Mouse (Mus musculus) hindbrain, embryonic 14.5 days (tissue): ENCODE measurements around the gene Hoxc4. TPM values are rescaled to one million over a fixed set of nuclear protein-coding genes. Genes with fewer than 3 reads are reported as not detected.

Experiments used
- ATAC-seq: fragments of 200-750 bp; cut with Nextera tagmentation; 2 replicates; pipeline ENCODE4 v1.8.0; 2017; ENCODE audit warnings: moderate number of reproducible peaks, mild to moderate bottlenecking, moderate TSS enrichment, moderate library complexity; ENCODE audit not compliant: low FRiP score
- DNase-seq: peaks from one replicate; pipeline ENCODE4 v3.0.0-alpha.2; 2015; ENCODE audit warnings: low spot score
- H3K27ac ChIP-seq: fragments of 300-500 bp; sonication (generic); 2 replicates; pipeline ENCODE4 v1.5.1; 2014; ENCODE audit warnings: mild to moderate bottlenecking, moderate library complexity
- H3K27me3 ChIP-seq: fragments of 300-500 bp; sonication (generic); 2 replicates; pipeline ENCODE4 v1.6.1; 2014; ENCODE audit warnings: mild to moderate bottlenecking, low read length, mixed read lengths; ENCODE audit not compliant: control insufficient read depth, insufficient read depth
- H3K36me3 ChIP-seq: fragments of 300-500 bp; sonication (generic); replicated peaks from 2 replicates; pipeline ENCODE4 v1.6.1; 2014; ENCODE audit not compliant: control insufficient read depth, insufficient read depth
- H3K4me1 ChIP-seq: fragments of 300-500 bp; sonication (generic); replicated peaks from 2 replicates; pipeline ENCODE4 v1.6.1; 2014; ENCODE audit warnings: antibody characterized with exemption, low read length, mixed read lengths; ENCODE audit not compliant: control insufficient read depth, insufficient read depth
- H3K4me2 ChIP-seq: fragments of 300-500 bp; sonication (generic); replicated peaks from 2 replicates; pipeline ENCODE4 v1.6.1; 2014; ENCODE audit warnings: mild to moderate bottlenecking, moderate library complexity
- H3K4me3 ChIP-seq: fragments of 300-500 bp; sonication (generic); replicated peaks from 2 replicates; pipeline ENCODE4 v1.5.1; 2014; ENCODE audit warnings: mild to moderate bottlenecking, low read length
- H3K9ac ChIP-seq: fragments of 300-500 bp; sonication (generic); 2 replicates; pipeline ENCODE4 v1.6.1; 2014
- H3K9me3 ChIP-seq: fragments of 300-500 bp; sonication (generic); 2 replicates; pipeline ENCODE4 v1.6.1; 2016; ENCODE audit warnings: low read length; ENCODE audit not compliant: control insufficient read depth
- WGBS: fragments of 180-500 bp; shearing (Covaris S2); extraction: QIAGEN DNeasy Blood & Tissue Kit; methylation state at CpG from one replicate; pipeline ENCODE4 v1.1.7; 2014; 5-methylcytosine and 5-hydroxymethylcytosine counted together
- polyA plus RNA-seq: library from polyadenylated mRNA; unstranded; fragments of >200 nt; fragmentation: Nextera tagmentation; extraction: Ambion mirVana; gene quantifications from 2 replicates; pipeline ENCODE4 v1.2.1, GENCODE M21; 2014

Gene Hoxc4
- polyA plus RNA-seq, 1 experiment from 2014 or later: 90.0 TPM

GRCm38 (mm10) chr15:103040601-103041000, 21.9 kb downstream of the Hoxc4 start:
- H3K9me3 ChIP-seq: no peaks in the 10 kb centered on the region
- H3K27ac ChIP-seq: peak overlapping the region; percentile 79
- H3K4me2 ChIP-seq: peak overlapping the region; percentile 50
- DNase-seq (no peak), ATAC-seq (no peak)
- peaks cover 96% of the 10 kb centered on the region for H3K27me3 ChIP-seq
- H3K4me1 ChIP-seq: peaks cover 15% of the 10 kb centered on the region
- no peaks in the 10 kb centered on the region for H3K36me3 ChIP-seq
- 6% methylated on average over 11 of the region's 12 CpGs for WGBS
- H3K9ac ChIP-seq: peak overlapping the region; percentile 76
- peak overlapping the region; percentile 46 for H3K4me3 ChIP-seq

- Histone ChIP-seq H3K4me1 (peaks cover 15% of the 10 kb centered on the region), H3K4me2 (peak overlapping the region; percentile 50), H3K27ac (peak overlapping the region; percentile 79; the same call in 1 of the 2 replicates), H3K27me3 (peaks cover 96% of the 10 kb centered on the region), H3K9me3 (no peaks in the 10 kb centered on the region), H3K4me3 (peak overlapping the region; percentile 46), H3K36me3 (no peaks in the 10 kb centered on the region), H3K9ac (0 out of 2 replicates have a peak overlapping the region, but pooled peaks have one; percentile 76)
- WGBS: 13% methylated on average over 5 of the region's 5 CpGs
- ATAC-seq: no peak
- no peak for DNase-seq
Observed at GRCm38 (mm10) chr15:103041613-103042012, 22.9 kb downstream of the Hoxc4 start.

- H3K9ac ChIP-seq: 0 out of 2 replicates have a peak overlapping the region, but pooled peaks have one; percentile 76
- ATAC-seq (0 out of 2 replicates have a peak, but pooled peaks have one; percentile 21), DNase-seq (no peak)
- H3K27me3 ChIP-seq: peaks cover 95% of the 10 kb centered on the region
- H3K27ac ChIP-seq: peak overlapping the region; percentile 45; the same call in 1 of the 2 replicates
- H3K4me2 ChIP-seq: peak overlapping the region; percentile 50
- H3K36me3 ChIP-seq: no peaks in the 10 kb centered on the region
- 23% methylated on average over 1 of the region's 1 CpGs for WGBS
- no peak overlapping the region for H3K4me3 ChIP-seq
- peaks cover 15% of the 10 kb centered on the region for H3K4me1 ChIP-seq
- H3K9me3 ChIP-seq: no peaks in the 10 kb centered on the region
Observed at GRCm38 (mm10) chr15:103042209-103042608, 23.5 kb downstream of the Hoxc4 start.

- no peak for ATAC-seq
- Histone ChIP-seq H3K36me3 (no peaks in the 10 kb centered on the region), H3K27ac (no peak overlapping the region), H3K9ac (no peak overlapping the region), H3K27me3 (peaks cover 93% of the 10 kb centered on the region), H3K4me1 (peaks cover 7% of the 10 kb centered on the region; the same call in 1 of the 2 replicates), H3K4me2 (no peak overlapping the region), H3K9me3 (no peaks in the 10 kb centered on the region), H3K4me3 (no peak overlapping the region)
- DNase-seq: no peak
- WGBS: 82% methylated on average over 2 of the region's 2 CpGs
Observed at GRCm38 (mm10) chr15:103051670-103052069, 32.9 kb downstream of the Hoxc4 start.

GRCm38 (mm10) chr15:103053210-103053609, 34.5 kb downstream of the Hoxc4 start:
- H3K4me3 ChIP-seq: no peak overlapping the region
- H3K27ac ChIP-seq: no peak overlapping the region
- no peak overlapping the region for H3K4me2 ChIP-seq
- DNase-seq (no peak), ATAC-seq (no peak)
- peaks cover 91% of the 10 kb centered on the region for H3K27me3 ChIP-seq
- no peaks in the 10 kb centered on the region for H3K36me3 ChIP-seq
- no peaks in the 10 kb centered on the region for H3K9me3 ChIP-seq
- no peak overlapping the region for H3K9ac ChIP-seq
- H3K4me1 ChIP-seq: peaks cover 7% of the 10 kb centered on the region; the same call in 1 of the 2 replicates

GRCm38 (mm10) chr15:103056396-103056795, 37.7 kb downstream of the Hoxc4 start:
- DNase-seq: no peak
- 50% methylated on average over 2 of the region's 2 CpGs for WGBS
- H3K4me1 ChIP-seq: peaks cover 7% of the 10 kb centered on the region; the same call in 1 of the 2 replicates
- no peak overlapping the region for H3K4me3 ChIP-seq
- peaks cover 83% of the 10 kb centered on the region for H3K27me3 ChIP-seq
- H3K27ac ChIP-seq: peak overlapping the region; percentile 69
- H3K4me2 ChIP-seq: peak overlapping the region; percentile 38
- H3K9me3 ChIP-seq: no peaks in the 10 kb centered on the region
- H3K36me3 ChIP-seq: no peaks in the 10 kb centered on the region
- peak overlapping the region; percentile 43; the same call in 1 of the 2 replicates for H3K9ac ChIP-seq
- peak; percentile 22; the same call in 1 of the 2 replicates for ATAC-seq

GRCm38 (mm10) chr15:103058715-103059114, 40.0 kb downstream of the Hoxc4 start:
- H3K4me1 ChIP-seq: peaks cover 7% of the 10 kb centered on the region; the same call in 1 of the 2 replicates
- H3K9me3 ChIP-seq: no peaks in the 10 kb centered on the region
- peak overlapping the region; percentile 67 for H3K9ac ChIP-seq
- WGBS: 3% methylated on average over 12 of the region's 12 CpGs
- H3K4me3 ChIP-seq: peak overlapping the region; percentile 36
- DNase-seq (no peak), ATAC-seq (no peak)
- no peaks in the 10 kb centered on the region for H3K36me3 ChIP-seq
- H3K27ac ChIP-seq: peak overlapping the region; percentile 94
- peaks cover 85% of the 10 kb centered on the region for H3K27me3 ChIP-seq
- peak overlapping the region; percentile 59 for H3K4me2 ChIP-seq

- Histone ChIP-seq H3K9me3 (no peaks in the 10 kb centered on the region), H3K4me2 (peak overlapping the region; percentile 59), H3K4me3 (peak overlapping the region; percentile 36), H3K27ac (peak overlapping the region; percentile 94), H3K4me1 (peaks cover 7% of the 10 kb centered on the region; the same call in 1 of the 2 replicates), H3K36me3 (no peaks in the 10 kb centered on the region), H3K9ac (peak overlapping the region; percentile 67), H3K27me3 (peaks cover 85% of the 10 kb centered on the region)
- ATAC-seq: no peak
- DNase-seq: no peak
- WGBS: 3% methylated on average over 21 of the region's 21 CpGs
Observed at GRCm38 (mm10) chr15:103059393-103059992, 40.8 kb downstream of the Hoxc4 start.

GRCm38 (mm10) chr15:103060021-103060340, 41.2 kb downstream of the Hoxc4 start:
- peak overlapping the region; percentile 36 for H3K4me3 ChIP-seq
- 8% methylated on average over 11 of the region's 11 CpGs for WGBS
- peaks cover 7% of the 10 kb centered on the region; the same call in 1 of the 2 replicates for H3K4me1 ChIP-seq
- no peaks in the 10 kb centered on the region for H3K9me3 ChIP-seq
- H3K27ac ChIP-seq: peak overlapping the region; percentile 94
- no peak for ATAC-seq
- no peak for DNase-seq
- H3K27me3 ChIP-seq: peaks cover 84% of the 10 kb centered on the region
- peak overlapping the region; percentile 67 for H3K9ac ChIP-seq
- peak overlapping the region; percentile 59 for H3K4me2 ChIP-seq
- no peaks in the 10 kb centered on the region for H3K36me3 ChIP-seq
